Mouse (Mus musculus) urinary bladder, postnatal 10 days (tissue): ENCODE results near the gene 1600002K03Rik.
A peak's percentile ranks its signal among the peaks of the same experiment; 100 is the strongest.
"Not testable (repeated sequence)": the region's sequence is repeated elsewhere in the genome, so short reads cannot be mapped to it uniquely, and the experiment has no call there.

Experiments used
- DNase-seq: peaks from one replicate; pipeline ENCODE4 v3.0.0; 2022; ENCODE audit warnings: low spot score

The 1600002K03Rik gene

GRCm38 (mm10) chr10:80154384-80154783 is 18.4 kb upstream of the 1600002K03Rik start:
- DNase-seq = no peak

- DNase-seq = no peak
Measured at GRCm38 (mm10) chr10:80155277-80155676, 17.5 kb upstream of the 1600002K03Rik start.

GRCm38 (mm10) chr10:80156002-80156751 is 16.6 kb upstream of the 1600002K03Rik start:
- DNase-seq = no peak

GRCm38 (mm10) chr10:80156752-80157053 is 16.0 kb upstream of the 1600002K03Rik start:
- DNase-seq = no peak

- DNase-seq = no peak
Measured at GRCm38 (mm10) chr10:80157141-80157929, 15.4 kb upstream of the 1600002K03Rik start.

- DNase-seq = no peak
Measured at GRCm38 (mm10) chr10:80158307-80158986, 14.3 kb upstream of the 1600002K03Rik start.

- DNase-seq = no peak
Measured at GRCm38 (mm10) chr10:80159021-80159560, 13.7 kb upstream of the 1600002K03Rik start.

GRCm38 (mm10) chr10:80159561-80160454 is 12.9 kb upstream of the 1600002K03Rik start:
- peak; percentile 89 for DNase-seq

GRCm38 (mm10) chr10:80160455-80161371 is 12.0 kb upstream of the 1600002K03Rik start:
- DNase-seq = peak; percentile 46

- no peak for DNase-seq
Measured at GRCm38 (mm10) chr10:80161522-80162242, 11.1 kb upstream of the 1600002K03Rik start.

- DNase-seq = no peak
Measured at GRCm38 (mm10) chr10:80162243-80162608, 10.5 kb upstream of the 1600002K03Rik start.

- DNase-seq = no peak
Measured at GRCm38 (mm10) chr10:80162716-80163299, 9.9 kb upstream of the 1600002K03Rik start.

- DNase-seq = no peak
Measured at GRCm38 (mm10) chr10:80163721-80164120, 9.0 kb upstream of the 1600002K03Rik start.

GRCm38 (mm10) chr10:80164161-80164997 is 8.4 kb upstream of the 1600002K03Rik start:
- no peak for DNase-seq

GRCm38 (mm10) chr10:80164998-80165344 is 7.8 kb upstream of the 1600002K03Rik start:
- DNase-seq = peak; percentile 85

- no peak for DNase-seq
Measured at GRCm38 (mm10) chr10:80165392-80166128, 7.2 kb upstream of the 1600002K03Rik start, which contains the start of gene Cirbp. Gene Cirbp (plus strand): TSS chr10:80165985.

- DNase-seq = not testable (repeated sequence)
Measured at GRCm38 (mm10) chr10:80166136-80166535, 6.6 kb upstream of the 1600002K03Rik start.
